Mouse (Mus musculus) testis, postnatal 14 days (tissue): ENCODE data around the gene Zc3h7a.
"Not testable (repeated sequence)": the region's sequence is repeated elsewhere in the genome, so short reads cannot be mapped to it uniquely, and the experiment has no call there.

Experiments used
- DNase-seq: peaks from one replicate; pipeline ENCODE4 v3.0.0; 2021; ENCODE audit warnings: low spot score

Zc3h7a gene

GRCm38 (mm10) chr16:11176208-11176883 lies at the start of gene Zc3h7a:
Zc3h7a (minus strand) TSS chr16:11176393.
- DNase-seq: peak; percentile 87

- DNase-seq: no peak
Measured at GRCm38 (mm10) chr16:11217801-11218200, 41.6 kb upstream of the Zc3h7a start.

GRCm38 (mm10) chr16:11203600-11204390 lies 27.6 kb upstream of the Zc3h7a start:
- no peak for DNase-seq

- DNase-seq: peak; percentile 92
Measured at GRCm38 (mm10) chr16:11202571-11203554, 26.7 kb upstream of the Zc3h7a start, which contains the start of gene Rsl1d1. Rsl1d1 (minus strand) TSS chr16:11203331.

- no peak for DNase-seq
Measured at GRCm38 (mm10) chr16:11201740-11202394, 25.7 kb upstream of the Zc3h7a start.

GRCm38 (mm10) chr16:11200247-11200646 lies 24.1 kb upstream of the Zc3h7a start:
- no peak for DNase-seq

GRCm38 (mm10) chr16:11198467-11198866 lies 22.3 kb upstream of the Zc3h7a start:
- DNase-seq: no peak

GRCm38 (mm10) chr16:11197052-11197451 lies 20.9 kb upstream of the Zc3h7a start:
- DNase-seq: no peak

- no peak for DNase-seq
Measured at GRCm38 (mm10) chr16:11193231-11193630, 17.0 kb upstream of the Zc3h7a start.

GRCm38 (mm10) chr16:11190150-11190549 lies 14.0 kb upstream of the Zc3h7a start:
- DNase-seq: no peak

- DNase-seq: no peak
Measured at GRCm38 (mm10) chr16:11177404-11177803, 1.2 kb upstream of the Zc3h7a start.

- no peak for DNase-seq
Measured at GRCm38 (mm10) chr16:11176884-11177244, 671 bp upstream of the Zc3h7a start.

GRCm38 (mm10) chr16:11175489-11176207 lies 545 bp downstream of the Zc3h7a start:
- peak; percentile 79 for DNase-seq

GRCm38 (mm10) chr16:11175100-11175488 lies 1.1 kb downstream of the Zc3h7a start:
- DNase-seq: no peak

GRCm38 (mm10) chr16:11174671-11175081 lies 1.5 kb downstream of the Zc3h7a start:
- DNase-seq: peak; percentile 45

- DNase-seq: no peak
Measured at GRCm38 (mm10) chr16:11171679-11172078, 4.5 kb downstream of the Zc3h7a start.

GRCm38 (mm10) chr16:11166431-11166830 lies 9.8 kb downstream of the Zc3h7a start:
- DNase-seq: no peak

GRCm38 (mm10) chr16:11164695-11165255 lies 11.4 kb downstream of the Zc3h7a start:
- DNase-seq: no peak

GRCm38 (mm10) chr16:11157721-11158120 lies 18.5 kb downstream of the Zc3h7a start:
- DNase-seq: not testable (repeated sequence)

GRCm38 (mm10) chr16:11154500-11154899 lies 21.7 kb downstream of the Zc3h7a start:
- DNase-seq: no peak
